Mouse (Mus musculus) CH12.LX (cell line): ENCODE measurements at regions not wholly inside any gene's neighbourhood (a gene's known extent, or its start where the extent isn't known, plus 50 kb on each side); places are given as distances from the start of the nearest gene placed in this dataset.
A peak's percentile ranks its signal among the peaks of the same experiment; 100 is the strongest.

Experiments used
- CTCF ChIP-seq, 2 experiments: IDR thresholded peaks in 1 of 2; conservative IDR thresholded peaks in 1 of 2; 2 replicates each; pipeline ENCODE4 v1.5.1; 2011 to 2012; ENCODE audit warnings: low read depth in 2 of 2, low read length in 2 of 2, improper control_type of control experiment in 1 of 2, inconsistent platforms in 1 of 2, mild to moderate bottlenecking in 1 of 2, moderate library complexity in 1 of 2
- ELF1 ChIP-seq: IDR thresholded peaks from 2 replicates; pipeline ENCODE4 v1.6.1; 2014; ENCODE audit warnings: low read depth, mild to moderate bottlenecking, inconsistent platforms, low read length, improper control_type of control experiment
- ETS1 ChIP-seq: conservative IDR thresholded peaks from 2 replicates; pipeline ENCODE4 v1.6.1; 2012; ENCODE audit warnings: low read depth, mild to moderate bottlenecking, inconsistent platforms, low read length, improper control_type of control experiment, moderate library complexity
- HCFC1 ChIP-seq: IDR thresholded peaks from 2 replicates; pipeline ENCODE4 v1.6.1; 2012; ENCODE audit warnings: low read depth, mild to moderate bottlenecking, inconsistent platforms, low read length, improper control_type of control experiment
- JUND ChIP-seq: conservative IDR thresholded peaks from 2 replicates; pipeline ENCODE4 v1.6.1; 2011; ENCODE audit warnings: low read depth, low read length, improper control_type of control experiment
- KAT2A ChIP-seq: IDR thresholded peaks from 2 replicates; pipeline ENCODE4 v1.6.1; 2012; ENCODE audit warnings: low read length, improper control_type of control experiment, inconsistent platforms; ENCODE audit not compliant: insufficient replicate concordance
- MAFK ChIP-seq: IDR thresholded peaks from 2 replicates; pipeline ENCODE4 v1.6.1; 2011; ENCODE audit warnings: low read length, improper control_type of control experiment; ENCODE audit not compliant: insufficient replicate concordance
- MEF2A ChIP-seq: IDR thresholded peaks from 2 replicates; pipeline ENCODE4 v1.6.1; 2014; ENCODE audit warnings: low read depth, mild to moderate bottlenecking, inconsistent platforms, low read length, improper control_type of control experiment, borderline replicate concordance
- NRF1 ChIP-seq: IDR thresholded peaks from 2 replicates; pipeline ENCODE4 v1.6.1; 2014; ENCODE audit warnings: low read depth, mild to moderate bottlenecking, inconsistent platforms, low read length, improper control_type of control experiment, moderate library complexity
- POLR2A ChIP-seq: IDR thresholded peaks from 2 replicates; pipeline ENCODE4 v1.6.1; 2011; ENCODE audit warnings: low read depth, mild to moderate bottlenecking, improper control_type of control experiment, low read length
- RCOR1 ChIP-seq: conservative IDR thresholded peaks from 2 replicates; pipeline ENCODE4 v1.6.1; 2012; ENCODE audit warnings: low read depth, mild to moderate bottlenecking, inconsistent platforms, low read length, improper control_type of control experiment
- USF1 ChIP-seq: IDR thresholded peaks from 2 replicates; pipeline ENCODE4 v1.6.1; 2014; ENCODE audit warnings: low read depth, mild to moderate bottlenecking, inconsistent platforms, low read length, improper control_type of control experiment
- ZMIZ1 ChIP-seq: IDR thresholded peaks from 2 replicates; pipeline ENCODE4 v1.6.1; 2012; ENCODE audit warnings: low read depth, mild to moderate bottlenecking, inconsistent platforms, low read length, improper control_type of control experiment

GRCm38 (mm10) chr6:31285064-31285463, 113.5 kb upstream of the Mkln1 start:
- TF ChIP-seq KAT2A (no peak), CTCF (conservative IDR thresholded peaks at IDR 0.05 in 1 of 2, IDR thresholded peaks at IDR 0.05 in 1 of 2; ENCODE audit: low read depth in 2 of 2, low read length in 2 of 2) (no peak), ELF1 (no peak), MEF2A (no peak), POLR2A (peak; percentile 37; the same call in 1 of the 2 replicates), MAFK (no peak), ETS1 (no peak), JUND (no peak), HCFC1 (no peak), RCOR1 (no peak), USF1 (no peak), NRF1 (no peak), ZMIZ1 (no peak)
